Mouse (Mus musculus) spleen, postnatal 14 days (tissue): ENCODE data around the gene Stau1.
A peak's percentile ranks its signal among the peaks of the same experiment; 100 is the strongest.

Experiments used
- DNase-seq, 2 experiments: peaks; one replicate each; pipeline ENCODE4 v3.0.0; 2021 to 2022; ENCODE audit warnings: low spot score in 2 of 2

Gene Stau1

GRCm38 (mm10) chr2:166923971-166924370 is 72.1 kb downstream of the Stau1 start:
- no peak for DNase-seq

GRCm38 (mm10) chr2:166910536-166910935 is 85.6 kb downstream of the Stau1 start:
- no peak for DNase-seq

GRCm38 (mm10) chr2:166909729-166910128 is 86.4 kb downstream of the Stau1 start:
- no peak for DNase-seq

- DNase-seq = no peak
These were observed 89.4 kb downstream of the Stau1 start for GRCm38 (mm10) chr2:166906523-166907182.

DNA sequence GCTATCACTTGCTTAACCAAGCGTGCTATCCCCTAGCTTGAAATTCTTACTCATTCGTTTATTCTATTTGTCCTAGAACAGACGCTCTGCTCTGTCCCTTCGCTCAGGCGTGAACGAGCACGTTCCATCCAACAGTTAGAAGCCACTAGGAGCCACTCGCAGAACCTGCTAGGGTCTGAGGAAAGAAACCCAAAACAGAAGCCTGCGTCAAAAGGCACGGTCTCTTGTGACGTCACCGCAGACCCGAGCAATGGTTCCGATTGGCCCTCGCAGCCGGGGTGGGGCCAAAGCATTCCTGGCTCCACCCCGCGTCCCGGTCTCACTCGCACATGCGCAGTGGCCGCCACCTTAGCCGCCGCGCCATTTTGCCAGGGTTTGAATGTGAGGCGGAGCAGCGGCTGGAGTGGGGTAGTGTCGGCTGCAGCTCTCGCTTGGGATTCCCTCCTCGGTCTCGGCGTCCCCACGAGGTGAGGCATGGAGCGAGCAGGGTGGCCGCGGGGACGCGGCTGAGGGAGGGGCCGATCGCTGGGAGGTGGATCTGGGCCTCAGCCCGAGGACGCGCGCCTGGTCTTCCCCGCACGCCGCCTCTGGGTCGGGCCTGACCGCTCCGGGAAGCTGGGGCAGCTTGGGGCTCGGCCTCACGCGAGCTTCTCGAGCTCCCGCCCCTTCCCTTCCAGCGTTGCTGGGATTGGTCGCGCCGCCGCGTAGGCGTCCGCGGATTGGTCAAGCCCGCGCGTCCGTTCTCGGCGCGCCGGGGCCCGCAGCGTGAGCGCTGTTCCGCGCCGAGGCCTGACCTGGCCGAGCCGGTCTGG is 90.2 kb downstream of the Stau1 start, which contains the start of gene Cse1l:
Gene Cse1l, plus strand, starts transcription at position 330 of the 812 bp plus-strand sequence.
- DNase-seq = peak; percentile 95 to 98

DNA sequence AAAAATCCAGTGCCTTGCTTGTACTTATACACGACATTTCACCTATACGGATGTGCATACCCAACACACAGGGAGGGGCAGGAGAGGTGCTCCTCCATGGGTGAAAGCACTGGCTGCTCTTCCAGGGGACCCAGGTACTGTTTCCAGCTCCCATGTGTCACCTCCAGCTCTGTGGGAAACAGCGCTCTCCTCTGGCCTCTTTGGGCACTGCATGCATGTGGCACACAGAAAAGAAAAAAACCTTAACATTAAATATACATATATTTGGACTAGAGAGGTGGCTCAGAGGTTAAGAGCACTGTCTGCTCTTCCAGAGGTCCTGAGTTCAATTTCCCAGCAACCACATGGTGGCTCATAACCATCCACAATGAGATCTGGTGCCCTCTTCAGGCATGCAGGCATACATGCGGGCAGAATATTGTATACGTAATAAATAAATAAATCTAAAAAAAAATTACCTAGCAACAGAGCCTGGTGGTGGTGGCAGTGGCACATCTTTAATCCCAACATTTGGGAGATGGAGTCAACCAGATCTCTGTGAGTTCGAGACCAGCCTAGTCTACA is 92.3 kb downstream of the Stau1 start:
- no peak for DNase-seq

DNA sequence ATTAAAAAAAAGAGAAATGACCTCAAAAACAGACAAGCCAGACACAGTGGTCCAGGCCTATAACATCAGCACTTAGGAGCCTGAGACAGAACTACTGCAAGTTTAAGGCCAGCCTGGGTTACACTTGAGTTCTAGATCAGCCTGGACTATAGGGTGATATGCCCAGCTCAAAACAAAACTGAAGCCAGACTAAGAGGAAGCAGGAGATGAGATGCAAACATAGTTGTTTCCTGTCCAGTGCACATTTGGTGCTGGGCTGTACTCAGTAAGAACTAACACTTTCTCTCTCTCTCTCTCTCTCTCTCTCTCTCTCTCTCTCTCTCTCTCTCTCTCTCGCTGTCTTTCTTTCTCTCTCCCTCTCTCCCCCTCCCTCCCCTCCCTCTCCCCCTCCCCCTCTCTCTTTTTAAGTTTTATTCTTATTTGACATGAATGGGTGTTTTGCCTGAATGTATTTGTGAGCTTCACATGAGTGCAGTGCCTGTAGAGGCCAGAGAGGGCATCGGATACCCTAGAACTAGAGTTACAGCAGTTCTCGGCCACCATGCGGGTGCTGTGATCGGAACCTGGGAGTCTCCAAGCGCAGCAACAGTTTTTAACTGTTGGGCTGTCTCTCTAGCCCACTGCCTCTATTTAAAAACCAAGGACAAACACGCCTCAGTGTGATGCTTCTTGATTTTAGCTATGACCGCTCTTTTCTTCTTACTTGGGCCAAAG is 95.2 kb downstream of the Stau1 start:
- no peak for DNase-seq

DNA sequence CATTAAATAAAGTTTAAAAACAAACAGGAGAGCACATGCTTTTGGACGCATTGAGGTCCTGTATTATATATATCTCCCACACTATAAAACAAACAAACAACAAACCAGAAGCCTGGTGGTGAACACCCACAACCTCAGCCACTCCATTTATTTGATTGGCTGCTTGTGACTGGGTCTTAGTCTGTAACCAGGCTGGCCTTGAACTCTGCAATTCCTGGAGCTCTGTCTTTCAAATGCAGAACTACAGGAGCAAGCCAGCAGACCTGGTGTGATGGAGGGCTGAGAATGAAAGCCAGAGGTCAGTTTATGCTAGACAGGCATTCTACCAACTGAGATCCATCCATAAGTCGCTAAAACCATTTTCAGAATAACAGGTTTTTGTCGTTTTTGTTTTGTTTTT is 96.4 kb downstream of the Stau1 start:
- DNase-seq = no peak

- DNase-seq = no peak
These were observed 96.9 kb downstream of the Stau1 start for GRCm38 (mm10) chr2:166899161-166899560.
